Mouse (Mus musculus) C2C12 (cell line): ENCODE measurements around the gene Cisd1.

Experiments used
- CTCF ChIP-seq: IDR thresholded peaks from one replicate; pipeline ENCODE4 v1.5.1; 2011; ENCODE audit not compliant: control insufficient read depth, insufficient read depth, insufficient read length
- MYOG ChIP-seq: IDR thresholded peaks from one replicate; pipeline ENCODE4 v1.6.1; 2011; ENCODE audit not compliant: control insufficient read depth, insufficient read length; ENCODE audit errors: extremely low read depth
- USF1 ChIP-seq: IDR thresholded peaks from one replicate; pipeline ENCODE4 v1.6.1; 2011; ENCODE audit warnings: low read depth, mild to moderate bottlenecking, control low read depth, moderate library complexity

DNA sequence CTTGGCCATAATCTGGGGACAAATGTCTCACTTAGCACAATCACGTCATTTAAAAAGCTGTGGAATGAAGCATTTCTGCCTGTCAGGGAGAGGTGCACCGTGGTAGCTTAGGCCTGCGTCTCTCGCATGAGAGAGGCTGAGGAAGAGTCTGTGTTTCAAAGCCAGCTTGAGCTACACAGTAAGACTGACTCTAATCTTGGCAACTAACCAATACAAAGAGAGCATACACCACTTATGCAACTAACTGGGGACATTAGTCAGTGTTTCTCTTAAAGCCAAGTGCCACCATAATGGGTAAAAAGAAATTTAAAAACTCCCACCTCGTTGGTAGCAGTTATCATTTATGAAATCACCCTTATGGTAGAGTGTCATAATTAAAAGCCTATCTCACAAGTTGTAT is 15.9 kb downstream of the Cisd1 start:
- TF ChIP-seq CTCF (no peak), MYOG (no peak), USF1 (no peak)
